In genomic region chr11:114553992-114554391, GRCm38 (mm10) we compare ENCODE assay signal across 8 mouse cellular contexts.
DNase-seq lines count a peak whose midpoint lies in the region; ATAC-seq lines count a peak whose summit lies in the region.

No protein-coding gene starts in this region.

- H3K27me3 ChIP-seq in neural tube, embryonic 13.5 days, result 0 out of 2 replicates have a peak, but pooled peaks cover 3% of the 10 kb centered on the region

- peaks cover 6% of the 10 kb centered on the region for H3K4me1 ChIP-seq in neural tube, embryonic 13.5 days (replicated peaks)

- no peak overlapping the region for H3K4me2 ChIP-seq in neural tube, embryonic 13.5 days

- H3K27ac ChIP-seq in neural tube, embryonic 13.5 days (replicated peaks), result 0 out of 2 replicates have a peak overlapping the region, but pooled peaks have one; percentile 3

- ATAC-seq in neural tube, embryonic 13.5 days (ENCODE audit: low read depth), result no peak

- H3K4me3 ChIP-seq in neural tube, embryonic 13.5 days, result no peak overlapping the region

- WGBS in neural tube, embryonic 13.5 days, result 44% methylated on average over 13 of the region's 13 CpGs

- H3K36me3 ChIP-seq in neural tube, embryonic 13.5 days, result no peaks in the 10 kb centered on the region

- DNase-seq in adrenal gland, postnatal 10 days, result peak; percentile 20
- DNase-seq in adrenal gland, adult 2 months, result no peak
- no peak for DNase-seq in neural tube, embryonic 10.5 days (ENCODE audit: extremely low spot score, low spot score)
- peak; percentile 50 for DNase-seq in liver
- peak; percentile 79 for DNase-seq in thymus, postnatal 25 days
- DNase-seq in layer of hippocampus, adult 9-10 months (ENCODE audit: low spot score), result no peak
- no peak for DNase-seq in cerebellum, postnatal 14 days

- H3K9me3 ChIP-seq in neural tube, embryonic 13.5 days, result no peaks in the 10 kb centered on the region

- H3K9ac ChIP-seq in neural tube, embryonic 13.5 days, result no peak overlapping the region

Comparison
In these comparisons a context has a peak if more than half of its experiments do, and no peak if none do; other contexts are left out.
1. DNase-seq: peak in adrenal gland, postnatal 10 days (single experiment), liver (single experiment) and thymus, postnatal 25 days (single experiment); none in adrenal gland, adult 2 months (single experiment), neural tube, embryonic 10.5 days (single experiment), layer of hippocampus, adult 9-10 months (single experiment) and cerebellum, postnatal 14 days (0 of 2).